Mouse (Mus musculus) spleen, postnatal 0 days (tissue): ENCODE data around the gene Hist1h3e. TPM values are rescaled to one million over a fixed set of nuclear protein-coding genes. Genes with fewer than 3 reads are reported as not detected.

Experiments used
- polyA plus RNA-seq: library from polyadenylated mRNA; unstranded; fragments of >200 nt; fragmentation: Nextera tagmentation; extraction: Ambion mirVana; gene quantifications from 2 replicates; pipeline ENCODE4 v1.2.1, GENCODE M21; 2015

Gene Hist1h3e
- polyA plus RNA-seq, 1 experiment from 2014 or later, result 18.5 TPM

Other genes with a start within 250 kb of the Hist1h3e start
- 17.3 and 18.4 TPM in 2 replicates for gene Zfp322a, start 193.2 kb downstream of the Hist1h3e start, polyA plus RNA-seq
- 6.4 and 6.9 TPM in 2 replicates for gene Abt1, start 138.5 kb downstream of the Hist1h3e start, polyA plus RNA-seq
- gene Btn1a1, start 96.5 kb downstream of the Hist1h3e start, polyA plus RNA-seq, result 2.5 and 3.0 TPM in 2 replicates
- not detected in 2 replicates for gene Btn2a2, start 73.5 kb downstream of the Hist1h3e start, polyA plus RNA-seq
- gene Hist1h4h, start 31.3 kb downstream of the Hist1h3e start, polyA plus RNA-seq, result 10.2 and 10.9 TPM in 2 replicates
- 40.9 and 45.6 TPM in 2 replicates for gene Hist1h2af, start 28.5 kb downstream of the Hist1h3e start, polyA plus RNA-seq
- 18.3 and 26.4 TPM in 2 replicates for gene Hist1h3g, start 26.9 kb downstream of the Hist1h3e start, polyA plus RNA-seq
- 2.3 and 2.8 TPM in 2 replicates for gene Hist1h2bh, start 19.0 kb downstream of the Hist1h3e start, polyA plus RNA-seq
- gene Hist1h3f, start 18.3 kb downstream of the Hist1h3e start, polyA plus RNA-seq, result 5.0 and 8.1 TPM in 2 replicates
- gene Hist1h4f, start 10.7 kb downstream of the Hist1h3e start, polyA plus RNA-seq, result 7.3 and 7.9 TPM in 2 replicates
- 0.91 and 1.1 TPM in 2 replicates for gene Hist1h1d, start 9.1 kb downstream of the Hist1h3e start, polyA plus RNA-seq
- gene Hist1h2ae, start 8.9 kb upstream of the Hist1h3e start, polyA plus RNA-seq, result 134 and 158 TPM in 2 replicates
- gene Hist1h2bg, start 9.0 kb upstream of the Hist1h3e start, polyA plus RNA-seq, result 22.9 and 29.0 TPM in 2 replicates
- gene Hist1h2bf, start 11.8 kb upstream of the Hist1h3e start, polyA plus RNA-seq, result 18.8 and 26.9 TPM in 2 replicates
- 4.1 and 8.1 TPM in 2 replicates for gene Hist1h2ad, start 12.0 kb upstream of the Hist1h3e start, polyA plus RNA-seq
- gene Hist1h3d, start 13.4 kb upstream of the Hist1h3e start, polyA plus RNA-seq, result 19.3 and 30.4 TPM in 2 replicates
- 202 and 234 TPM in 2 replicates for gene Hist1h4d, start 19.2 kb upstream of the Hist1h3e start, polyA plus RNA-seq
- 2.5 and 3.2 TPM in 2 replicates for gene Hist1h2be, start 58.8 kb upstream of the Hist1h3e start, polyA plus RNA-seq
- 31.4 and 33.9 TPM in 2 replicates for gene Hist1h1e, start 60.2 kb upstream of the Hist1h3e start, polyA plus RNA-seq
- 1.9 and 3.1 TPM in 2 replicates for gene Hist1h2ac, start 121.6 kb upstream of the Hist1h3e start, polyA plus RNA-seq
- gene Hist1h2bc, start 121.8 kb upstream of the Hist1h3e start, polyA plus RNA-seq, result 77.4 and 85.8 TPM in 2 replicates
- not detected in 2 replicates for gene Hist1h1t, start 133.4 kb upstream of the Hist1h3e start, polyA plus RNA-seq
- gene Hist1h4c, start 136.1 kb upstream of the Hist1h3e start, polyA plus RNA-seq, result 18.8 TPM in 2 replicates
- 10.7 and 14.6 TPM in 2 replicates for gene Hfe, start 148.5 kb upstream of the Hist1h3e start, polyA plus RNA-seq
- gene Hist1h1c, start 176.4 kb upstream of the Hist1h3e start, polyA plus RNA-seq, result 62.5 and 68.9 TPM in 2 replicates
- 10.7 and 11.0 TPM in 2 replicates for gene Hist1h3c, start 183.2 kb upstream of the Hist1h3e start, polyA plus RNA-seq
- gene Hist1h2bb, start 184.4 kb upstream of the Hist1h3e start, polyA plus RNA-seq, result 7.7 and 9.4 TPM in 2 replicates
- gene Hist1h2ab, start 188.8 kb upstream of the Hist1h3e start, polyA plus RNA-seq, result 104 and 128 TPM in 2 replicates
- 51.9 and 64.5 TPM in 2 replicates for gene Hist1h3b, start 189.9 kb upstream of the Hist1h3e start, polyA plus RNA-seq
- gene Hist1h4b, start 194.6 kb upstream of the Hist1h3e start, polyA plus RNA-seq, result 8.3 and 9.5 TPM in 2 replicates
- 1.3 and 1.4 TPM in 2 replicates for gene Hist1h4a, start 198.9 kb upstream of the Hist1h3e start, polyA plus RNA-seq
- 26.7 and 31.7 TPM in 2 replicates for gene Hist1h3a, start 200.0 kb upstream of the Hist1h3e start, polyA plus RNA-seq
- gene Hist1h1a, start 201.3 kb upstream of the Hist1h3e start, polyA plus RNA-seq, result 15.4 and 20.8 TPM in 2 replicates
- gene Trim38, start 207.5 kb upstream of the Hist1h3e start, polyA plus RNA-seq, result not detected in 2 replicates
- gene Slc17a2, start 244.6 kb upstream of the Hist1h3e start, polyA plus RNA-seq, result not detected in 2 replicates